Mouse (Mus musculus): ENCODE measurements around the gene Gstp1.

DNA sequence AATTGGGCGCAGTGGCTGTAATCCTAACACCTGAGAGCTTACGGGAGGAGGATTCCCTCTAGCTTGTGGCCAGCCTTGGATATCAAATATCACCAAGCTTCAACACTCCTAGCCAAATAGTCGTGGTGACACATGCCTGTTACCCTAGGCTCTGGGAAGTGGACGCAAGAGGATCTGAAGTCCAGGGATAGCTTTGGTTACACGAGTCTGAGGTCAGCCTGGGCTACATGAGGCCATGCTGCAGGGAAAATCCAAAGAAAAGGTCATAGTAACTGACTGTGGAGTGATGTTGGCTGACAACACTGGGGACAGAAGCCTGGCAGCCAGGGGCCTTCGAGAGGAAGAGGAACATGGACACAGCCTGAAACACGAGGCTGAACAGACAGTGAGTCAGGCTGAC, 41.7 kb downstream of the Gstp1 start:
- no peak for TF ChIP-seq CTCF (IDR thresholded peaks at IDR 0.05; ENCODE audit: borderline replicate concordance, extremely low read depth, insufficient read depth, insufficient read length)
- no peak for TF ChIP-seq POLR2A (IDR thresholded peaks at IDR 0.05; ENCODE audit: borderline replicate concordance, extremely low read depth, insufficient read depth, insufficient read length, poor library complexity, severe bottlenecking)
